Mouse (Mus musculus) heart, postnatal 0 days (tissue): Measurements from ENCODE around the gene Zbtb5. TPM values are rescaled to one million over a fixed set of nuclear protein-coding genes. Genes with fewer than 3 reads are reported as not detected.

ENCODE experiments used
- ATAC-seq: fragments of 200-750 bp; cut with Nextera tagmentation; 2 replicates; pipeline ENCODE4 v1.8.0; 2017; ENCODE audit warnings: low read depth, moderate number of reproducible peaks, moderate library complexity; ENCODE audit not compliant: insufficient read depth
- DNase-seq: peaks from one replicate; pipeline ENCODE4 v3.0.0-alpha.2; 2016; ENCODE audit warnings: low spot score
- H3K27ac ChIP-seq: fragments of 300-500 bp; sonication (generic); 2 replicates; pipeline ENCODE4 v1.5.1; 2014; ENCODE audit warnings: low read depth, mild to moderate bottlenecking
- H3K27me3 ChIP-seq: fragments of 300-500 bp; sonication (generic); 2 replicates; pipeline ENCODE4 v1.6.1; 2014; ENCODE audit warnings: low read length, mixed read lengths; ENCODE audit not compliant: control insufficient read depth, insufficient read depth
- H3K36me3 ChIP-seq: fragments of 300-500 bp; sonication (generic); replicated peaks from 2 replicates; pipeline ENCODE4 v1.6.1; 2014; ENCODE audit warnings: low read length, mixed read lengths; ENCODE audit not compliant: control insufficient read depth, insufficient read depth
- H3K4me1 ChIP-seq: fragments of 300-500 bp; sonication (generic); 2 replicates; pipeline ENCODE4 v1.6.1; 2014; ENCODE audit warnings: antibody characterized with exemption; ENCODE audit not compliant: control insufficient read depth, insufficient read depth
- H3K4me2 ChIP-seq: fragments of 300-500 bp; sonication (generic); 2 replicates; pipeline ENCODE4 v1.6.1; 2014; ENCODE audit warnings: low read depth, mild to moderate bottlenecking, low read length, moderate library complexity
- H3K4me3 ChIP-seq: fragments of 300-500 bp; sonication (generic); 2 replicates; pipeline ENCODE4 v1.5.1; 2014; ENCODE audit warnings: low read depth, low read length
- H3K9ac ChIP-seq: fragments of 300-500 bp; sonication (generic); replicated peaks from 2 replicates; pipeline ENCODE4 v1.6.1; 2014; ENCODE audit warnings: low read depth, low read length, mixed read lengths
- H3K9me3 ChIP-seq: fragments of 300-500 bp; sonication (generic); replicated peaks from 2 replicates; pipeline ENCODE4 v1.6.1; 2016; ENCODE audit warnings: low read length; ENCODE audit not compliant: control insufficient read depth
- CTCF ChIP-seq: IDR thresholded peaks from 2 replicates; pipeline ENCODE4 v1.5.1; 2016; ENCODE audit warnings: antibody characterized with exemption, control low read depth, low read depth
- EP300 ChIP-seq: IDR thresholded peaks from 2 replicates; pipeline ENCODE4 v1.6.1; 2016; ENCODE audit warnings: antibody characterized with exemption, low read depth
- WGBS: fragments of 180-500 bp; shearing (Covaris S2); extraction: QIAGEN DNeasy Blood & Tissue Kit; methylation state at CpG from one replicate; pipeline ENCODE4 v1.1.7; 2014; 5-methylcytosine and 5-hydroxymethylcytosine counted together
- polyA plus RNA-seq: library from polyadenylated mRNA; unstranded; fragments of >200 nt; fragmentation: Nextera tagmentation; extraction: Ambion mirVana; gene quantifications from 2 replicates; pipeline ENCODE4 v1.2.1, GENCODE M21; 2015
- total RNA-seq: library from RNA; depleted of rRNA; stranded (reverse); fragments of >200 nt; gene quantifications from 2 replicates; pipeline ENCODE4 v1.2.3, GENCODE M21; 2014; ENCODE audit warnings: low replicate concordance

Gene Zbtb5
- total and polyA plus RNA-seq, 2 experiments from 2014 or later: 8.9 to 20.3 TPM

DNA sequence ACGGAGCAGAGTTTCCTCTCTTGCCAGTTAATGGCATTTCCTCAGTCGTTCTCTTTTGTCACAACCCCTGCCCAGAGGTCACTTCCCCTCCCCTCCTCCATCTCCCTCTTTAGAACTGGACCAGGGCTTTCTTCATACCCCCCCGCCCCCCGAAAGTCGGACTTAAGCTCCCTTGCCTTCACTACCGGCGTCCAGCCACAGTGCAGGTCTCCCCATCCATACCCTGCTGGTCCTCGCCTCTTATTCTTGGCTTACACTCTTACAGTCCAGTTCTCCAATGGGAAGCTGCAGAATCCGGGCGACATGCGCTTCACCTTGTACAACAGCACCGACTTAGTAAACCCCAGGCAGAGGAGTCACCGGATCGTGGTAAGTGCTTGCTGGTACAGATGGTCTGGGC lies 6.8 kb upstream of the Zbtb5 start:
- Histone ChIP-seq H3K36me3 (peaks cover 14% of the 10 kb centered on the region), H3K4me1 (peaks cover 18% of the 10 kb centered on the region), H3K9me3 (no peaks in the 10 kb centered on the region), H3K9ac (peak overlapping the region; percentile 51), H3K4me3 (peak overlapping the region; percentile 75), H3K4me2 (peak overlapping the region; percentile 81), H3K27ac (peak overlapping the region; percentile 52), H3K27me3 (no peaks in the 10 kb centered on the region)
- DNase-seq (no peak), ATAC-seq (peak; percentile 38)
- 2% methylated on average over 14 of the region's 14 CpGs for WGBS
- TF ChIP-seq CTCF (no peak), EP300 (no peak)

DNA sequence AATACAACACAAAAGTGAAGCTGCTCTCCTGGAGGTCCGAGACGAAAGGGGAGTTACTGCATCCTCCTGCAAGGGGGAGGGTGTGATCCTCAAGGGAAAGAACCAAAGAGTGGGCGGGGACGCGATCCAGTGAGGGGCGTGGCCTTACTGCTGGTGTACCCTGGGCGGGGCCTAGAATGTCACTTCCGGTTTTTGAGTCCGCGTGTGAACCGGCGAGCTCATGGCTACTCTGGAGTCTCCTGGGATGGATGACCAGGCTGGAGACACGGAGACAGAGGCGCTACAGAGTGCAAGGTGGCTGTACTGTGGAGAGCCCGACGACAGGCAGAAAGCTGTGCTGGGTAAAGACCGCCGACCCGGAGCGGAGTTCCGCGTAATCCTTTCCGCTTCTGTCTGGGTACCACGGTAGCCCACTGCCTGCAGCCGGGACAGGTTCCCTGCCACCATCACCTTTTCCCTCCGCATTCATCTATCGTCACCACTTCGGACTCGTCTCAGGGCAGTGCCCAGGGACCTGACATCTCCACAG lies 6.3 kb upstream of the Zbtb5 start, which contains the start of gene Polr1e:
Gene Polr1e (plus strand): TSS at position 132 of the 529 bp plus-strand sequence.
- Histone ChIP-seq H3K36me3 (peaks cover 9% of the 10 kb centered on the region), H3K4me3 (peak within 1 kb of the TSS; percentile 75), H3K27ac (peak within 1 kb of the TSS; percentile 52), H3K9ac (peak within 1 kb of the TSS; percentile 51), H3K4me2 (peak within 1 kb of the TSS; percentile 81), H3K4me1 (peaks cover 22% of the 10 kb centered on the region), H3K9me3 (no peaks in the 10 kb centered on the region), H3K27me3 (no peaks in the 10 kb centered on the region)
- TF ChIP-seq EP300: no peak
- TF ChIP-seq CTCF: no peak
- peak; percentile 92 for DNase-seq
- under 1% methylated on average over 29 of the region's 29 CpGs for WGBS
- ATAC-seq: peak; percentile 91

GRCm38 (mm10) chr4:45015615-45016014 lies 3.4 kb upstream of the Zbtb5 start:
- Histone ChIP-seq H3K27me3 (no peaks in the 10 kb centered on the region), H3K36me3 (no peaks in the 10 kb centered on the region), H3K27ac (no peak overlapping the region), H3K4me3 (no peak overlapping the region), H3K9ac (no peak overlapping the region), H3K4me1 (peaks cover 24% of the 10 kb centered on the region), H3K4me2 (no peak overlapping the region), H3K9me3 (no peaks in the 10 kb centered on the region)
- 15% methylated on average over 3 of the region's 3 CpGs for WGBS
- peak; percentile 75 for TF ChIP-seq CTCF
- TF ChIP-seq EP300: no peak
- no peak for ATAC-seq
- peak; percentile 50 for DNase-seq

GRCm38 (mm10) chr4:45013537-45013936 lies 1.3 kb upstream of the Zbtb5 start:
- Histone ChIP-seq H3K27me3 (no peaks in the 10 kb centered on the region), H3K27ac (peak overlapping the region; percentile 88), H3K36me3 (no peaks in the 10 kb centered on the region), H3K4me2 (peak overlapping the region; percentile 92), H3K9ac (peak overlapping the region; percentile 76; the same call in 1 of the 2 replicates), H3K9me3 (no peaks in the 10 kb centered on the region), H3K4me1 (peaks cover 12% of the 10 kb centered on the region), H3K4me3 (peak overlapping the region; percentile 69)
- TF ChIP-seq EP300 (no peak), CTCF (no peak)
- WGBS: 3% methylated on average over 2 of the region's 2 CpGs
- ATAC-seq: no peak
- no peak for DNase-seq

GRCm38 (mm10) chr4:45013031-45013431 lies 819 bp upstream of the Zbtb5 start:
- H3K4me1 ChIP-seq: peaks cover 12% of the 10 kb centered on the region
- H3K27me3 ChIP-seq: no peaks in the 10 kb centered on the region
- peak overlapping the region; percentile 69 for H3K4me3 ChIP-seq
- no peak for TF ChIP-seq CTCF
- no peak for TF ChIP-seq EP300
- peak overlapping the region; percentile 92 for H3K4me2 ChIP-seq
- H3K36me3 ChIP-seq: no peaks in the 10 kb centered on the region
- H3K9me3 ChIP-seq: no peaks in the 10 kb centered on the region
- peak overlapping the region; percentile 88 for H3K27ac ChIP-seq
- ATAC-seq (no peak), DNase-seq (peak; percentile 34)
- 1% methylated on average over 13 of the region's 13 CpGs for WGBS
- H3K9ac ChIP-seq: peak overlapping the region; percentile 76
